ENCODE assay signal across 8 mouse cellular contexts in genomic region chr1:118768831-118769230, GRCm38 (mm10).
DNase-seq lines count a peak whose midpoint lies in the region; ATAC-seq and TF ChIP-seq lines count a peak whose summit lies in the region.

No protein-coding gene starts in this region.

- H3K27ac ChIP-seq in heart, embryonic 10.5 days = no peak overlapping the region
- H3K27ac ChIP-seq in limb, embryonic 13.5 days = no peak overlapping the region

- no peak overlapping the region for H3K9ac ChIP-seq in limb, embryonic 13.5 days

- H3K4me2 ChIP-seq in limb, embryonic 13.5 days (replicated peaks) = no peak overlapping the region

- H3K4me1 ChIP-seq in heart, embryonic 10.5 days = peaks cover 21% of the 10 kb centered on the region
- peaks cover 16% of the 10 kb centered on the region for H3K4me1 ChIP-seq in E14TG2a.4 (replicated peaks; ENCODE audit: low read depth, low read length)
- peaks cover 9% of the 10 kb centered on the region; the same call in 1 of the 2 replicates for H3K4me1 ChIP-seq in limb, embryonic 13.5 days

- peak; percentile 62 for TF ChIP-seq CTCF in E14TG2a.4 (conservative IDR thresholded peaks at IDR 0.05; ENCODE audit: low read length)

- peak; percentile 12 for DNase-seq in heart, adult 8-10 months (ENCODE audit: low spot score)
- DNase-seq in heart, embryonic 10.5 days (ENCODE audit: low spot score) = no peak
- peak; percentile 73 to 81 for DNase-seq in cerebellum, postnatal 10 days
- DNase-seq in heart, postnatal 14 days = peak; percentile 17 to 49
- peak; percentile 59 to 70 for DNase-seq in right cerebral cortex, postnatal 10 days (ENCODE audit: low spot score in 2 of 2)

- H3K4me3 ChIP-seq in heart, embryonic 10.5 days = no peak overlapping the region
- H3K4me3 ChIP-seq in E14TG2a.4 (replicated peaks; ENCODE audit: low read length) = no peak overlapping the region
- H3K4me3 ChIP-seq in limb, embryonic 13.5 days = no peak overlapping the region

- H3K9me3 ChIP-seq in heart, embryonic 10.5 days = no peaks in the 10 kb centered on the region
- H3K9me3 ChIP-seq in E14TG2a.4 (ENCODE audit: low read length) = no peaks in the 10 kb centered on the region
- H3K9me3 ChIP-seq in limb, embryonic 13.5 days = no peaks in the 10 kb centered on the region

- peaks cover 8% of the 10 kb centered on the region; the same call in 1 of the 2 replicates for H3K27me3 ChIP-seq in heart, embryonic 10.5 days (ENCODE audit: insufficient read depth, poor library complexity, severe bottlenecking)
- peaks cover 7% of the 10 kb centered on the region for H3K27me3 ChIP-seq in E14TG2a.4 (ENCODE audit: insufficient read depth, low read length)
- H3K27me3 ChIP-seq in limb, embryonic 13.5 days = no peaks in the 10 kb centered on the region

- intact Hi-C loops in heart, postnatal 14 days (cut with DNase I) = loop anchor here (1.0 kb wide), 1 partner anchor 314 kb away; no protein-coding TSS in a partner anchor

- ATAC-seq in limb, embryonic 13.5 days (ENCODE audit: low FRiP score, low read depth) = peak; percentile 30; the same call in 1 of the 2 replicates
- no peak for ATAC-seq in CD4-positive, CD25-positive, alpha-beta regulatory T cell, adult 4 months

- H3K36me3 ChIP-seq in heart, embryonic 10.5 days = no peaks in the 10 kb centered on the region
- H3K36me3 ChIP-seq in E14TG2a.4 (ENCODE audit: insufficient read depth, low read length) = no peaks in the 10 kb centered on the region
- no peaks in the 10 kb centered on the region for H3K36me3 ChIP-seq in limb, embryonic 13.5 days

- WGBS in heart, embryonic 10.5 days = 26% methylated on average over 4 of the region's 4 CpGs
- WGBS in limb, embryonic 13.5 days = 24% methylated on average over 4 of the region's 4 CpGs
